Mouse (Mus musculus) liver, adult 2 months (tissue): ENCODE measurements around the gene Cfd. TPM values are rescaled to one million over a fixed set of nuclear protein-coding genes. Genes with fewer than 3 reads are reported as not detected.

Source experiments
- DNase-seq: peaks from one replicate; pipeline ENCODE4 v3.0.0-alpha.2; 2011; ENCODE audit warnings: low read depth, low spot score; ENCODE audit errors: extremely low read depth
- H3K27ac ChIP-seq: fragments of 200-500 bp; replicated peaks from 2 replicates; pipeline ENCODE4 v1.5.1; 2012; ENCODE audit warnings: low read depth, mild to moderate bottlenecking, control low read depth, inconsistent platforms, low read length; ENCODE audit not compliant: insufficient read depth
- H3K27me3 ChIP-seq: fragments of 200-500 bp; 2 replicates; pipeline ENCODE4 v1.6.1; 2012; ENCODE audit warnings: mild to moderate bottlenecking, moderate library complexity, low read length, inconsistent platforms; ENCODE audit not compliant: control insufficient read depth, insufficient read depth
- H3K36me3 ChIP-seq: fragments of 200-500 bp; 2 replicates; pipeline ENCODE4 v1.6.1; 2012; ENCODE audit warnings: low read length, inconsistent platforms; ENCODE audit not compliant: control insufficient read depth, insufficient read depth
- H3K4me1 ChIP-seq: fragments of 200-500 bp; 2 replicates; pipeline ENCODE4 v1.6.1; 2011; ENCODE audit warnings: low read length; ENCODE audit not compliant: control insufficient read depth, insufficient read depth
- H3K4me3 ChIP-seq: fragments of 200-500 bp; 2 replicates; pipeline ENCODE4 v1.5.1; 2011; ENCODE audit warnings: low read depth, mild to moderate bottlenecking, control low read depth, low read length, moderate library complexity; ENCODE audit not compliant: insufficient read depth
- H3K79me2 ChIP-seq: fragments of 200-500 bp; 2 replicates; pipeline ENCODE4 v1.6.1; 2012; ENCODE audit warnings: inconsistent platforms, mild to moderate bottlenecking, low read length, moderate library complexity; ENCODE audit not compliant: control insufficient read depth, insufficient read depth
- H3K9ac ChIP-seq: fragments of 200-500 bp; 2 replicates; pipeline ENCODE4 v1.6.1; 2012; ENCODE audit warnings: low read depth, mild to moderate bottlenecking, control low read depth, inconsistent platforms, low read length
- CTCF ChIP-seq: fragments of 200-500 bp; IDR thresholded peaks from 2 replicates; pipeline ENCODE4 v1.5.1; 2011; ENCODE audit warnings: low read depth, low read length, control low read depth
- POLR2A ChIP-seq: fragments of 200-500 bp; IDR thresholded peaks from 2 replicates; pipeline ENCODE4 v1.6.1; 2011; ENCODE audit warnings: low read length, control low read depth; ENCODE audit not compliant: insufficient read depth; ENCODE audit errors: extremely low read depth
- WGBS: fragments of 180-500 bp; shearing (Covaris S2); methylation state at CpG from one replicate; pipeline ENCODE4 v1.1.7; 2018; 5-methylcytosine and 5-hydroxymethylcytosine counted together
- polyA plus RNA-seq: library from polyadenylated mRNA; depleted of rRNA; stranded (reverse); fragments of >200 nt; gene quantifications from 2 replicates; pipeline ENCODE4 v1.2.3, GENCODE M21; 2012
- total RNA-seq: library from RNA; depleted of rRNA; stranded (reverse); fragments of >200 nt; gene quantifications from 2 replicates; pipeline ENCODE4 v1.2.3, GENCODE M21; 2014

The Cfd gene
- total and polyA plus RNA-seq, 2 experiments, result 0.37 to 5.7 TPM

DNA sequence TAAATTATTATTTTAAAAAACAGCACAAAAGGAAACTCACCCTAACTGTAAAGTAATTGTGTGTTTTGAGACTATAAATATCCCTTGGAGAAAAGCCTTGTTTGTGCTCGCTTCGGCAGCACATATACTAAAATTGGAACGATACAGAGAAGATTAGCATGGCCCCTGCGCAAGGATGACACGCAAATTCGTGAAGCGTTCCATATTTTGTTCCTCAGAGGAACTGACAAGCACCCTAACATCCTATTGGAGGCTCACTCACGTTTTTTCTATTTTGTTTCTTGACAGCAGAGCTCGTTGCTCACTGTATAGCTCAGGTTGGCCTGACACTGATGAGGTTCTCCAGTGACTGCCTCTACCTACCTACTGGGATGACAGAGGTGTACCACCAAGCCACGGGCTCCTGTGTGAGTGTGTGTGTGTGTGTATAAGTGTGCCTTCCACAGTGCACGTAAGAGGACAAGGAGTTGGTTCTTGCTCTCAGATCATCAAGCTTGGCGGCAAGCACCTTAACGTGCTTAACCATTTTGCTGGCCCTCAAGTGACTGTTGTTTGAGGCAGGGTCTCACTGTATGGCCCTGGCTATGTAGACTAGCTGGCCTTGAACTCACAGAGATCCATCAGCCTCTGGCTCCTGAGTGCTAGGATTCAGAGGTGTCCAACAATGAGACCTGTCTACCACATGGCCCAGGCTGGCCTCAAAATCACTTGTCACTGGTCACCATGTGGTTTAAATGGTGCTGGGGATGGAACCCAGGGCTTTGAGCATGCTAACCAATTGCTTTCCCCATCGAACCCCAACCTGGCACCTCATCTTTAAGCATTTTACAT, 18.7 kb downstream of the Cfd start:
- Histone ChIP-seq H3K4me3 (no peak overlapping the region; the same call in 1 of the 2 replicates), H3K27me3 (no peaks in the 10 kb centered on the region), H3K79me2 (no peaks in the 10 kb centered on the region), H3K4me1 (no peaks in the 10 kb centered on the region), H3K9ac (no peak overlapping the region), H3K36me3 (no peaks in the 10 kb centered on the region), H3K27ac (0 out of 2 replicates have a peak overlapping the region, but pooled peaks have one; percentile 3)
- no peak for TF ChIP-seq POLR2A
- TF ChIP-seq CTCF, result no peak
- WGBS, result 27% methylated on average over 14 of the region's 14 CpGs
- DNase-seq, result peak; percentile 77

DNA sequence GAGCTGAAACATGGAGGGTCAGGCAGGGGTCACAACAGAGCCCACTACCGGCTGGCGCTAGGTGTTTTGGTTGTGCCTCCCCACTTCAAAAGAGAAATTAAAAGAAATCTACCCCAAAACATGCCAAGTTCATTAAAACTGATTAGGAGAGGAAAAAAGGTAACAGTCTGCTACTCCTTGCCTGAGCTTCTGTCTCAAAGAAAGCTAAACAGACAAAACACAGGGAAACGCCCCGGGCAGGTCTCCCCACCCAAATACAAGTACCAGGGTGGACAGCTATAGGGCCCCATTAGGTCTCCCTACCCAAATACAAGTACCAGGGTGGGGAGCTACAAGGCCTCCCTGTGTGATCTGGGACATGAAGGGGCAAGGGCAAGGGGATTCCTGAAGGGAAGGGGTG, 19.9 kb downstream of the Cfd start, which contains the start of gene Gm26602:
TSS of gene Gm26602 (plus strand) at position 301 of the 400 bp plus-strand sequence.
- no peak for DNase-seq
- H3K36me3 ChIP-seq, result no peaks in the 10 kb centered on the region
- H3K79me2 ChIP-seq, result no peaks in the 10 kb centered on the region
- no peak within 1 kb of the TSS for H3K27ac ChIP-seq
- TF ChIP-seq POLR2A, result no peak
- no peak for TF ChIP-seq CTCF
- WGBS, result 93% methylated on average over 4 of the region's 4 CpGs
- no peaks in the 10 kb centered on the region for H3K27me3 ChIP-seq
- no peaks in the 10 kb centered on the region for H3K4me1 ChIP-seq
- no peak within 1 kb of the TSS for H3K9ac ChIP-seq
- H3K4me3 ChIP-seq, result no peak within 1 kb of the TSS

DNA sequence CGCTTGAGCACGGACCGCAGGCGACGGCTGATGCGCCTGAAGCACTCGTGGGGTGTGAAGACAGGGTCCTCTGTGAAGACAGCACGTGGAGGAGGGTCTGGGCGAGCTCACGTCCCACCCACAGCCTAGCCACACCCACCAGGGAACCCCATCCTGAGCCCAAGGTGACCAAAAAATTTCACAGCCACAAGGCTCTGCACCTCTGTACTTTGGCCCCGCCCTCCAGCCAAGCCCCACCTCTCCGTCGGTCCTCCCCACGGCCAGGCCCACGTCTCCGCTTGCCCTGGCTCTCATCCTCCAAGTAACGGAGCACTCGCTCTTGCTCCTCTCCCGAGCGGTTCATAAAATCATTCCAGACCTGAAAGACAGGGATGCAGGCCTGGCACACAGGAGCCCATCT, 21.8 kb downstream of the Cfd start:
- Histone ChIP-seq H3K27me3 (no peaks in the 10 kb centered on the region), H3K79me2 (peaks cover 7% of the 10 kb centered on the region; the same call in 1 of the 2 replicates), H3K36me3 (no peaks in the 10 kb centered on the region), H3K27ac (no peak overlapping the region), H3K9ac (no peak overlapping the region), H3K4me1 (peaks cover 4% of the 10 kb centered on the region), H3K4me3 (no peak overlapping the region)
- TF ChIP-seq POLR2A (no peak), CTCF (no peak)
- no peak for DNase-seq
- 85% methylated on average over 20 of the region's 20 CpGs for WGBS

- DNase-seq, result no peak
- Histone ChIP-seq H3K27ac (no peak overlapping the region), H3K9ac (no peak overlapping the region), H3K4me1 (peaks cover 4% of the 10 kb centered on the region), H3K27me3 (no peaks in the 10 kb centered on the region), H3K4me3 (no peak overlapping the region), H3K79me2 (peaks cover 7% of the 10 kb centered on the region; the same call in 1 of the 2 replicates), H3K36me3 (no peaks in the 10 kb centered on the region)
- TF ChIP-seq CTCF, result no peak
- TF ChIP-seq POLR2A, result no peak
- WGBS, result 82% methylated on average over 11 of the region's 11 CpGs
Observed at GRCm38 (mm10) chr10:79914131-79914947, 23.7 kb downstream of the Cfd start.

DNA sequence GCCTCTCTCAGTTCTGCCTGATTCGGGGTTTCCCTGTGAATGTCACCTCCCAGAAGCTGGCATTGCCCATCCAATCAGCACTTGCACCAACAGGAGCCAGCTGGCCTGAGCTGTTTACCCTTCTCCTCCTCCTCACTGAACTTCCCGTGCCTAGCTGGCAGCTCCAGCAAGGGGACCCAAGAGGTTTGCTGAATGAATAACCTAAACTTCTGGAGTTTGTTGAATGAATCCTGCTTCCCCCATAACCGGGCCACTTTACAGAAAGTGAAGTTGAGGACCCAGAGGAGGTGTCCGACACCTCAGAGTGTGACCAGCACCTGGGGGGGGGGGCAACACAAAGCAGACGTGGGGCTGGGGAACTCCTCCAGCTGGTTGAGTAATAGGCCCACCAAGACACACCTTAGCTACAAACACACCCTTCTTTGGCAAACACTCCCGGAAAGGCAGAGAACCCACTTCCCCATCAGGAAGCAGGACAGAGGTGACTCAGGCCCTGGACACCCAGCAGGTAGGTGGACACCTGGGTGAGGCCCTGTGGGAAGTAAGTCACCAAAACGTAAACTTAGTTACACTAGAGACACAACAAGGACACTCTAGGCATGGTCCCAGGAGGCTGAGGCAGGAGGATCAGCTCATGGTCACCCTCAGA, 24.4 kb downstream of the Cfd start:
- H3K9ac ChIP-seq, result no peak overlapping the region
- H3K27ac ChIP-seq, result no peak overlapping the region
- peaks cover 7% of the 10 kb centered on the region; the same call in 1 of the 2 replicates for H3K79me2 ChIP-seq
- no peaks in the 10 kb centered on the region for H3K36me3 ChIP-seq
- H3K4me3 ChIP-seq, result no peak overlapping the region
- peaks cover 4% of the 10 kb centered on the region for H3K4me1 ChIP-seq
- WGBS, result 53% methylated on average over 7 of the region's 7 CpGs
- peaks cover under 1% of the 10 kb centered on the region; the same call in 1 of the 2 replicates for H3K27me3 ChIP-seq
- DNase-seq, result peak; percentile 40
- no peak for TF ChIP-seq POLR2A
